Mouse (Mus musculus) limb, embryonic 12.5 days (tissue): ENCODE data around the gene Ttyh1. TPM values are rescaled to one million over a fixed set of nuclear protein-coding genes. Genes with fewer than 3 reads are reported as not detected.

Experiments used
- ATAC-seq: fragments of 200-750 bp; cut with Nextera tagmentation; 2 replicates; pipeline ENCODE4 v1.8.0; 2017; ENCODE audit warnings: low read depth, moderate TSS enrichment; ENCODE audit not compliant: insufficient number of reproducible peaks, insufficient read depth, low FRiP score, low TSS enrichment
- H3K27ac ChIP-seq: fragments of 300-500 bp; sonication (generic); 2 replicates; pipeline ENCODE4 v1.5.1; 2016; ENCODE audit warnings: mild to moderate bottlenecking, moderate library complexity
- H3K27me3 ChIP-seq: fragments of 300-500 bp; sonication (generic); 2 replicates; pipeline ENCODE4 v1.6.1; 2016; ENCODE audit warnings: mild to moderate bottlenecking, moderate library complexity
- H3K36me3 ChIP-seq: fragments of 300-500 bp; sonication (generic); 2 replicates; pipeline ENCODE4 v1.6.1; 2016; ENCODE audit warnings: mild to moderate bottlenecking, moderate library complexity
- H3K4me1 ChIP-seq: fragments of 300-500 bp; sonication (generic); replicated peaks from 2 replicates; pipeline ENCODE4 v1.6.1; 2016
- H3K4me2 ChIP-seq: fragments of 300-500 bp; sonication (generic); 2 replicates; pipeline ENCODE4 v1.6.1; 2016; ENCODE audit warnings: mild to moderate bottlenecking, moderate library complexity
- H3K4me3 ChIP-seq: fragments of 300-500 bp; sonication (generic); replicated peaks from 2 replicates; pipeline ENCODE4 v1.5.1; 2016; ENCODE audit warnings: mild to moderate bottlenecking
- H3K9ac ChIP-seq: fragments of 300-500 bp; sonication (generic); replicated peaks from 2 replicates; pipeline ENCODE4 v1.6.1; 2016; ENCODE audit warnings: mild to moderate bottlenecking, moderate library complexity
- H3K9me3 ChIP-seq: fragments of 300-500 bp; sonication (generic); 2 replicates; pipeline ENCODE4 v1.6.1; 2016; ENCODE audit warnings: mild to moderate bottlenecking, moderate library complexity
- WGBS: fragments of 180-500 bp; shearing (Covaris S2); methylation state at CpG from one replicate; pipeline ENCODE4 v1.1.7; 2016; 5-methylcytosine and 5-hydroxymethylcytosine counted together
- polyA plus RNA-seq: library from polyadenylated mRNA; unstranded; fragments of >200 nt; fragmentation: Nextera tagmentation; extraction: Ambion mirVana; gene quantifications from 2 replicates; pipeline ENCODE4 v1.2.1, GENCODE M21; 2016

Ttyh1 gene
- 1.6 and 1.9 TPM in 2 replicates for polyA plus RNA-seq

DNA sequence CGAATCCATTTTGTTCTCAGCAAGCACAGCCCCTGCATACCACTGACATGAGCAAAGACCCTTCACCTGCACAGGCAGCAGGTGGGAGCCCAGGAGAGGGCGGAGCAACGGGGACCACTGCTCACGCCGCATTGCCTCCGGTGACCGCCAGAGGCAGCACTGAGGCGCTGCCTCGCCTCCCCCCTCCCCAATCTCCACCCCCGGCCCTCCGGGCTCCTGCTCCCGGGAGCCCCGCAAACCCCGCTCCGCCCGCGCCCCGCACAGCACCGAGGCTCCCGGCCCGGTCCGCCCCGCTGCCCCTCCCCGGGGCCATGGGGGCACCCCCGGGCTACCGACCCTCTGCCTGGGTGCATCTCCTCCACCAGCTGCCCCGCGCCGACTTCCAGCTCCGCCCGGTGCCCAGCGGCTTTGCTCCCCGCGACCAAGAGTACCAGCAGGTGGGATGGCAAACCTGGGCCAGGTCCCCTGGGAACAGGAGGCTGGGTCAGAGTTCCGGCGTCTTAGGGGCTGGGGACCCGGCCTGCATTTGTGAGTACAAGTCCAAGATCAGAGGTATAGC, at the start of gene Ttyh1:
Gene Ttyh1 (plus strand): TSS at position 65 of the 559 bp plus-strand sequence.
- no peaks in the 10 kb centered on the region for H3K9me3 ChIP-seq
- H3K36me3 ChIP-seq = no peaks in the 10 kb centered on the region
- 2% methylated on average over 37 of the region's 37 CpGs for WGBS
- no peak for ATAC-seq
- no peak within 1 kb of the TSS for H3K27ac ChIP-seq
- H3K4me3 ChIP-seq = peak within 1 kb of the TSS; percentile 42
- H3K4me1 ChIP-seq = peaks cover 8% of the 10 kb centered on the region
- peak within 1 kb of the TSS; percentile 52 for H3K9ac ChIP-seq
- H3K27me3 ChIP-seq = peaks cover 57% of the 10 kb centered on the region
- peak within 1 kb of the TSS; percentile 68 for H3K4me2 ChIP-seq

DNA sequence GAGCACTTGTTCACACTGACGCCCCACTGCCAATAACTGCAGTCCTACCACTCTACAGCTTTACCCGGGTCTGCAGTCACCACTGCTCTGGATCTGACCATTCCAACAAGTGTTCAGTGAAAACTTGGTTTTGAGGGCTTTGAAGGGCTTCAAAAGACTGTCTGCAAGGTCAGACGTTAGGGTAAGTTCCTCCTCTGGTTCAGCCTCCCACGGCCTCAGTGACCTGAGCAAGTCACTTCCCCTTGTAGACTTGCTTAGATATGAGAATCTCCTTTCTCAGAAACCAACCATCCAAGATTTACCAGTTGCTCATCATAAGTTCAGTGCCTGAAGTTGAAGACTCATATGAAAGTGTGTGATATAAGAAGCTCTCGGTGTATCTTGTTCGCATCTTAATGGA, 48.1 kb upstream of the Ttyh1 start:
- ATAC-seq = no peak
- H3K4me3 ChIP-seq = no peak overlapping the region
- WGBS = 86% methylated on average over 6 of the region's 6 CpGs

DNA sequence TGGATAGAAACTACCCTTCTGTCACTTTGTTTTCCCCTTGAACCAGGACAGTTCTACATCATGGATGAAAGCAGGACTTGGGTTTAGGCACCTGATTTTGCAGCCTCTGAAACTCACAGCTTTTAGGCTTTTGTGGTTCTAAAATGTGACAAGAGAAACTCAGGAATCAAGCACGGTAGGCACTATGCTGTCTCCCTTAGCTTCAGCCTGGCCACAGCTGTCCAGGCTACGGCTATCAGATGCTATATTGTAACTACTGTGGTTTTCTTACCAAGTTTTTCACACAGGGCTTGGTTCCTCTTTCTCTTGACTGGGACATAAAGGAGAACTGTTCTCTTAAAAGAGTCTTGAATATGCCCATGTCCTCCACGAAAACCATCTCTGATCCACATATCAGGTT, 46.1 kb upstream of the Ttyh1 start:
- no peaks in the 10 kb centered on the region for H3K4me1 ChIP-seq
- H3K27ac ChIP-seq = no peak overlapping the region
- WGBS = 78% methylated on average over 3 of the region's 3 CpGs
- H3K27me3 ChIP-seq = no peaks in the 10 kb centered on the region
- H3K4me2 ChIP-seq = no peak overlapping the region
- no peaks in the 10 kb centered on the region for H3K36me3 ChIP-seq
- no peak overlapping the region for H3K4me3 ChIP-seq
- H3K9ac ChIP-seq = no peak overlapping the region
- H3K9me3 ChIP-seq = no peaks in the 10 kb centered on the region
- ATAC-seq = no peak

More for the DNA sequence above, 48.1 kb upstream of the Ttyh1 start:
- no peak overlapping the region for H3K9ac ChIP-seq
- no peaks in the 10 kb centered on the region for H3K4me1 ChIP-seq
- no peak overlapping the region for H3K27ac ChIP-seq
- no peaks in the 10 kb centered on the region for H3K27me3 ChIP-seq
- H3K36me3 ChIP-seq = no peaks in the 10 kb centered on the region
- H3K9me3 ChIP-seq = no peaks in the 10 kb centered on the region
- no peak overlapping the region for H3K4me2 ChIP-seq

DNA sequence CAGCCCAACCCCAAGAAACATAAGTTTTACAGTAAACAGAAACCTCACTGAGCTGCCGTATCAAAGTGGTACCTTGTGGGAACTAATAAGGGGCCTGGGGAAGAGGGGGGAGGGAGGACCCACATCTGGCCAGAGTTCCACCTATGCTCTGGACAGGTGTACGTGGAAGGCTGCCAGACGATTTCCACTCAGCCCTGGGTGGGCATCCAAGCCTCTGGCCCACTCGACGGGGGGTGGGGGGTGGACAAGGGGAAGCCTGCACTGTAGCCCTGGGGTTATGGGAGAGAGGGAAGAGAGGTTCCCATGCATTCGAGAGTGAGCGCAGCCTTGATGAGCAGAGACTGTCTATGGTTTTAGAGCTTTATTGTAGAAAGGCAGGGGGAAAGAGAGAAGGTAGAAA, 39.7 kb upstream of the Ttyh1 start:
- no peak overlapping the region for H3K9ac ChIP-seq
- H3K27ac ChIP-seq = no peak overlapping the region
- H3K36me3 ChIP-seq = no peaks in the 10 kb centered on the region
- whole genome bisulfite sequencing = 78% methylated on average over 7 of the region's 7 CpGs
- H3K9me3 ChIP-seq = no peaks in the 10 kb centered on the region
- H3K4me2 ChIP-seq = no peak overlapping the region
- H3K27me3 ChIP-seq = no peaks in the 10 kb centered on the region
- H3K4me1 ChIP-seq = no peaks in the 10 kb centered on the region
- H3K4me3 ChIP-seq = no peak overlapping the region
- ATAC-seq = no peak

DNA sequence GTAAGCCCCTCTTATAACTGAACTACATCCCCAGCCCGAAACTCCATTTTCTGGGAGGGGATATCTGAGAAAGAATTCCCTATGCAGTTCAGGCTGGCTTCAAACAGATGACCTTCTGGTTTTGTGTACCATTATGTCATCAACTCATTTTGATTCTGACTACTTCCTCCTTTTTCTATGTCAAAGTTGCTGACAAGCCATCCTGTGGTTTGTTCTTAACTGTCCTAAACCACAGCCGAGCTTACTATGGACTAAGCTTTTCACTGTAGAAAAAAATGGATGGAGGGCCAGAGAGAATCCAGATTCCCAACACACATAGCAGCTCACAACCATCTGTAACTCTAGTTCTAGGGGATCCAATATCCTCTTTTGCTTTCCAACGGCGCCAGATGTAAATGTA, 38.7 kb upstream of the Ttyh1 start:
- no peak overlapping the region for H3K4me2 ChIP-seq
- ATAC-seq = no peak
- no peak overlapping the region for H3K9ac ChIP-seq
- H3K4me3 ChIP-seq = no peak overlapping the region
- 85% methylated on average over 4 of the region's 4 CpGs for WGBS
- no peak overlapping the region for H3K27ac ChIP-seq
- H3K36me3 ChIP-seq = no peaks in the 10 kb centered on the region
- H3K27me3 ChIP-seq = no peaks in the 10 kb centered on the region
- H3K9me3 ChIP-seq = no peaks in the 10 kb centered on the region
- H3K4me1 ChIP-seq = no peaks in the 10 kb centered on the region

DNA sequence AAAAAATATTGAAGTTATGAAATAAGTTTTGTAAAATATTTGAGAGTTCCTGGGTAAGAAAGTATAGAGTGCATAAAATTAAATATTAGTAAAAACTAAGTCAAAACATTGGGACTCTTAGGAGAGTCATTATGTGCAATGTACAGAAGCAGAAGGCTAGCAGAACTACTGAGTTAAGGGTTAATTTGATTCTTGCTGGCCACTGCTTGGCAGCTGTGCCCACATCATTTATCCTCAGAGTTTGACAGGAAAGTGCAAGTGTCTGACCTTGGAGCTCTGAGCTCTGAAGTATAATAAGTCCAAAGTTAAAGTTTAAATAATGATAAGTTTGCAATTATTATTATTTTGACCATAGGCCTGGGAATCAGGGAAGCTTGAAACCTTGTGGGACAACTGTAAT, 37.5 kb upstream of the Ttyh1 start:
- no peak overlapping the region for H3K9ac ChIP-seq
- H3K4me3 ChIP-seq = no peak overlapping the region
- no peaks in the 10 kb centered on the region for H3K27me3 ChIP-seq
- no peak for ATAC-seq
- no peaks in the 10 kb centered on the region for H3K36me3 ChIP-seq
- H3K4me2 ChIP-seq = no peak overlapping the region
- H3K9me3 ChIP-seq = no peaks in the 10 kb centered on the region
- H3K4me1 ChIP-seq = no peaks in the 10 kb centered on the region
- H3K27ac ChIP-seq = no peak overlapping the region

DNA sequence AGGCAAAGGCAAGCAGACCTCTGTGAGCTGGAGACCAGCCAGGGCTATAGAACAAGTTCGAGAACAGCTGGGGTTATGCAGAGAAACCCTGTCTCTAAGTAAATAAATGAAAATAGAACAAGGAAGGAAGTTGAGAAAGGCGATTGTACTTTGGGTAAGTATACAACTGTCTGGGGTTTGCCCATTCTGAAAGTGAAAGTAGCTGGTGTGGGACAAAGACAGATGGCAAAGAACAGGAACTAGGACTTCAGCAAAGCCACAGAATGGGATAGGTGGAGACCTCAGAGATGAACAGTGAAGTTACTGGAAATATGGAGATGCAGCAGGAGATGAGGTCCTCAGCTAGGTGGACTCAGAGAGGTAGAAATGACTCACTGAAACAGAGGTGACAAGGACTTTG, 36.4 kb upstream of the Ttyh1 start:
- H3K4me3 ChIP-seq = no peak overlapping the region
- ATAC-seq = no peak
- no peaks in the 10 kb centered on the region for H3K9me3 ChIP-seq
- no peaks in the 10 kb centered on the region for H3K36me3 ChIP-seq
- no peaks in the 10 kb centered on the region for H3K4me1 ChIP-seq
- no peak overlapping the region for H3K27ac ChIP-seq
- 67% methylated on average over 2 of the region's 2 CpGs for WGBS
- H3K9ac ChIP-seq = no peak overlapping the region
- H3K4me2 ChIP-seq = no peak overlapping the region
- H3K27me3 ChIP-seq = no peaks in the 10 kb centered on the region

DNA sequence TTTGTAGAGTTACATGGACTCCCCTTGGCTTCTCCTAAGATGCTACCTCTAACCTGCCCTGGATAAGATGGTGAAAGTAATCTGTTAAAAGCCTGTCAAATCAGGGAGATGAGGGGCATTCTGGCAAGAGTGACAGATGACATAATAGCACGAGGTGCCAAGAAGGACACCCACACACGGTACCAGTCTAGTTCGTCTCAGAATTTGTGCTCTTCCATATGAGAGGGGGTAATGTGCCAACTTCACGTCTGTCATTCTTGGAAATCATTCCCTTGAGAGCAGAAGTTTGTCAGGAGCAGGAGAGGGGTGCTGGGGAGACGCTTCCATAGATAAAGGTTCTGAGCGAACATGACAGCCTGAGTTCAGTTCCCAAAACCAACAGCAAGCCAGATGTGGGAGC, 35.0 kb upstream of the Ttyh1 start:
- Histone ChIP-seq H3K4me1 (no peaks in the 10 kb centered on the region), H3K27ac (no peak overlapping the region), H3K36me3 (no peaks in the 10 kb centered on the region), H3K9ac (no peak overlapping the region), H3K9me3 (no peaks in the 10 kb centered on the region), H3K27me3 (no peaks in the 10 kb centered on the region), H3K4me3 (no peak overlapping the region), H3K4me2 (no peak overlapping the region)
- ATAC-seq = no peak
- 78% methylated on average over 6 of the region's 6 CpGs for WGBS

DNA sequence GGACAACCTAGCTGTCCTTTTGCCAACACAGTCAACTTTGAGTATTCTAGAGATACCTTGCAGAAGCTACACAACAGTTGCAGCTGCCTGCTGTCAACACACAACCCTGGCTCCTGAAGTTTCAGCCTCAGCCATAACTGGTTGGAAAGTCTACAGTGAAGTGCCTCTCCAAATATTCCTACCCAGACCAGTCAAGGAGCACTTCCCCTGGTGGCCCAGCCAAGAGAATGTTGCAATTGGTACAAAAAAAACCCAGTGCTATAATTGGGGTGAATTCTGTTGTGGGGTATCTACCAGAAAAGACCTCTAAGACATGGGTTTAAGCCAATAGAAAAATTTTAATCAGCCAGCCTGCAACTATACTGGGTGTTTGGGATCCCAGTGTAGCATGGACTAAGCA, 33.6 kb upstream of the Ttyh1 start:
- no peak overlapping the region for H3K9ac ChIP-seq
- no peaks in the 10 kb centered on the region for H3K4me1 ChIP-seq
- no peaks in the 10 kb centered on the region for H3K9me3 ChIP-seq
- no peak overlapping the region for H3K4me2 ChIP-seq
- no peak overlapping the region for H3K27ac ChIP-seq
- no peaks in the 10 kb centered on the region for H3K36me3 ChIP-seq
- ATAC-seq = no peak
- no peak overlapping the region for H3K4me3 ChIP-seq
- H3K27me3 ChIP-seq = no peaks in the 10 kb centered on the region

DNA sequence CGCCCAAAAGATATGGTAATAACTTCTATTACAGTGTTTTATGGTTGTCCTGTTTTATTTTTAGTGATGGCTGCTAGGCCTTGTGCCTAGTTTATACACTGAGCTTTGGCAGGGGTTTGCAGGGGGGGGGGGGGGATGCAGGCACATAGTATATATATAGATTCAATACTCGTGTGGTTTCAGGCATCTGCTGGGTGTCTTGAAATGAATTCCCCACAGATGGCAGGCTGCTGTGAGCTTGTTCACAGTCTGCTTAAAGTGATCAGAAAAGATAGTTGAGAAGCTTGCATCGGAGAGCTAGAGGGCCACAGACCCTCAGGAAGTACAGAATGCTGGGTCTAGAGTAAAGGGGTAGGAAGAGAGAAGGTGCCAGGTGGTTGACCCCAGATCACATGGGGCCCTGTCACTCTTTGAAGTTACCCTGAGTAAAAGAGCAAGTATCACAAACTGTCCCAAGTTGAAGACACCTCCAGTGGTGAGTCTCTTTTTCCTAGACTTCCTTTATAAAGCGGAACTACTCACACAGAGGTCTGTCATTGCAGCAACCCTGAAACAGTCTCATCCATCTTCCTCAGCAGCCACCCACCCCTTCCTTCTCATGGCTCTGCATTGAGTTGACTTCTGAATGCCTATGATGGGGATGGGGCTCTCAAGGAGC, 31.8 kb upstream of the Ttyh1 start:
- Histone ChIP-seq H3K4me1 (no peaks in the 10 kb centered on the region), H3K27me3 (no peaks in the 10 kb centered on the region), H3K9ac (no peak overlapping the region), H3K9me3 (no peaks in the 10 kb centered on the region), H3K4me3 (no peak overlapping the region), H3K36me3 (no peaks in the 10 kb centered on the region), H3K4me2 (no peak overlapping the region), H3K27ac (no peak overlapping the region)
- ATAC-seq = no peak
- 78% methylated on average over 4 of the region's 4 CpGs for WGBS

DNA sequence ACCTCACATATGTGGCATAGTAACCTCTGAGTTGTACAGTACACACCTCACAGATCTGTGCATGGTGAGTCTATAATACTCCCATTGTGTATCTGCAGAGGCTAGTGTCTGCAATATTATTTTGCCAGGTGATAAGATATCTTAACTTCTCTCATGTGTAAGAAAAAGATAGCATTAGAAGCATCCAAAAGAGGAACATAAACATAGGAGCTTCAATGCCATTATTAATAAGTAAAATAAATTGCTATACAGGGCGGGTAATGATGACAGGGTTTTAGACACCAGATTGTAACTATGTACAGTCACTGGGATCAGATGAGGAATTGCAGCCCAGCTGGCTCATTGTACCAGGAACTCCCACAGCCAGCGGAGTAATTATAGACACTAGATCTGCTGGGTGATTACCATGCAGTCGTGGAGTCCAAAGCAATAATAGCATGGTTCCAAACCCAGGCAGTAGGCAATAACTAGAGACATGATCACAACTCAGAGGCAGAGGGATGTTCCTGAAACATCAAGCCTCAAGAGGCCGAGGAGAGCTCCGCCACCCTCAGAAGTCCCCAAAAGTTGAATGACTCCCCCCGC, 31.2 kb upstream of the Ttyh1 start:
- Histone ChIP-seq H3K4me2 (no peak overlapping the region), H3K4me3 (no peak overlapping the region), H3K9ac (no peak overlapping the region), H3K4me1 (no peaks in the 10 kb centered on the region), H3K27ac (no peak overlapping the region), H3K36me3 (no peaks in the 10 kb centered on the region), H3K27me3 (no peaks in the 10 kb centered on the region), H3K9me3 (no peaks in the 10 kb centered on the region)
- WGBS = 82% methylated on average over 6 of the region's 6 CpGs
- ATAC-seq = no peak

DNA sequence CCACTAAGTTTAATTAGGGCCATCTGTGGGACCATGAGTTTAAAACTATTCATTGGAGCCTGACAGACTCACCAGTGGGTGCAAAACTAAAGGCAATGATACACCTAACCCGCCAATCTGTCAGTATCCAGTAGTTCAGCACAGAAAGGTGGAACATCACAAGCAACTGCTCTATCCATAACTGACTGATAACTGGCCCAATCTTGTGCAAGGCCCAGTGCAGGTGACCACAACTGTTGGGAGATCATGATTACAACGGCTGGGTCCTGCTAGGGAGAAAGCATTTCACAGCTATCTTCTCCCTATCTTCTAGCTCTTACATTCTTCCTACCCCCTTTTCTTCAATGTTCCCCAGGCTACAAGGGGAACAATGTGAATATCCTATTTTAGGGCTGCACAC, 30.5 kb upstream of the Ttyh1 start:
- H3K4me3 ChIP-seq = no peak overlapping the region
- H3K9me3 ChIP-seq = no peaks in the 10 kb centered on the region
- H3K27ac ChIP-seq = no peak overlapping the region
- no peaks in the 10 kb centered on the region for H3K27me3 ChIP-seq
- H3K36me3 ChIP-seq = no peaks in the 10 kb centered on the region
- H3K4me1 ChIP-seq = no peaks in the 10 kb centered on the region
- 80% methylated on average over 2 of the region's 2 CpGs for WGBS
- H3K9ac ChIP-seq = no peak overlapping the region
- H3K4me2 ChIP-seq = no peak overlapping the region
- no peak for ATAC-seq
